14 mouse cellular contexts compared by ENCODE assay signal in genomic region chr16:47266744-47267686, GRCm38 (mm10).
DNase-seq lines count a peak whose midpoint lies in the region; ATAC-seq and TF ChIP-seq lines count a peak whose summit lies in the region.
"Had no signal": no experiment of that assay in that cellular context is flagged by ENCODE, and none has a peak within 500 bp of the region (broad histone marks: within the 10 kb centered on the region; RNA-seq: fewer than 3 reads in every experiment).

No protein-coding gene starts in this region.

- WGBS in forebrain, embryonic 13.5 days: 23% methylated on average over 8 of the region's 8 CpGs
- WGBS in hindbrain, embryonic 15.5 days: 58% methylated on average over 8 of the region's 8 CpGs
- WGBS in olfactory bulb, adult 2 months: 36% methylated on average over 8 of the region's 8 CpGs

- peaks cover 14% of the 10 kb centered on the region for H3K4me1 ChIP-seq in forebrain, embryonic 13.5 days
- 0 out of 2 replicates have a peak, but pooled peaks cover 4% of the 10 kb centered on the region for H3K4me1 ChIP-seq in hindbrain, embryonic 15.5 days (replicated peaks)
- no peaks in the 10 kb centered on the region for H3K4me1 ChIP-seq in olfactory bulb, adult 2 months (ENCODE audit: control insufficient read depth, insufficient read depth, low read length)
- H3K4me1 ChIP-seq: embryonic facial prominence, embryonic 15.5 days; megakaryocyte, embryonic 14.5 days; stomach, embryonic 15.5 days had no signal

- no peak overlapping the region for H3K9ac ChIP-seq in forebrain, embryonic 13.5 days
- H3K9ac ChIP-seq in hindbrain, embryonic 15.5 days: no peak overlapping the region
- H3K9ac ChIP-seq: embryonic facial prominence, embryonic 15.5 days; stomach, embryonic 15.5 days had no signal

- no peak overlapping the region for H3K27ac ChIP-seq in left cerebral cortex, adult 2 months
- 0 out of 2 replicates have a peak overlapping the region, but pooled peaks have one; percentile 12 for H3K27ac ChIP-seq in forebrain, embryonic 13.5 days
- H3K27ac ChIP-seq in hindbrain, embryonic 15.5 days (replicated peaks): no peak overlapping the region
- 0 out of 2 replicates have a peak overlapping the region, but pooled peaks have one; percentile 10 for H3K27ac ChIP-seq in olfactory bulb, adult 2 months (ENCODE audit: insufficient read depth, low read depth, low read length)
- H3K27ac ChIP-seq: embryonic facial prominence, embryonic 15.5 days; stomach, embryonic 15.5 days had no signal

- no peaks in the 10 kb centered on the region for H3K9me3 ChIP-seq in forebrain, embryonic 13.5 days (replicated peaks)
- H3K9me3 ChIP-seq in hindbrain, embryonic 15.5 days: no peaks in the 10 kb centered on the region
- H3K9me3 ChIP-seq: embryonic facial prominence, embryonic 15.5 days; megakaryocyte, embryonic 14.5 days; stomach, embryonic 15.5 days had no signal

- no peak overlapping the region for H3K4me3 ChIP-seq in left cerebral cortex, adult 2 months
- no peak overlapping the region for H3K4me3 ChIP-seq in forebrain, embryonic 13.5 days
- no peak overlapping the region for H3K4me3 ChIP-seq in hindbrain, embryonic 15.5 days
- no peak overlapping the region for H3K4me3 ChIP-seq in olfactory bulb, adult 2 months (ENCODE audit: insufficient read depth, low read depth, low read length)
- H3K4me3 ChIP-seq: embryonic facial prominence, embryonic 15.5 days; megakaryocyte, embryonic 14.5 days; stomach, embryonic 15.5 days had no signal

- no peaks in the 10 kb centered on the region for H3K27me3 ChIP-seq in forebrain, embryonic 13.5 days
- H3K27me3 ChIP-seq in hindbrain, embryonic 15.5 days: no peaks in the 10 kb centered on the region
- H3K27me3 ChIP-seq: CH12.LX; embryonic facial prominence, embryonic 15.5 days; megakaryocyte, embryonic 14.5 days; stomach, embryonic 15.5 days had no signal

- peak; percentile 92 for ATAC-seq in forebrain, embryonic 13.5 days
- 0 out of 2 replicates have a peak, but pooled peaks have one; percentile 74 for ATAC-seq in hindbrain, embryonic 15.5 days (ENCODE audit: low FRiP score, low read depth)

- H3K36me3 ChIP-seq in forebrain, embryonic 13.5 days (ENCODE audit: poor library complexity, severe bottlenecking): no peaks in the 10 kb centered on the region
- H3K36me3 ChIP-seq in hindbrain, embryonic 15.5 days: no peaks in the 10 kb centered on the region
- H3K36me3 ChIP-seq: embryonic facial prominence, embryonic 15.5 days; stomach, embryonic 15.5 days had no signal

- intact Hi-C loops in left cerebral cortex, postnatal 14 days (cut with DNase I): no loop called here
- intact Hi-C loops in left cerebral cortex, adult 2 months (cut with DNase I): no loop called here

- TF ChIP-seq POLR2A in olfactory bulb, adult 2 months (IDR thresholded peaks at IDR 0.05; ENCODE audit: insufficient read depth, low read depth, low read length): no peak

- TF ChIP-seq CTCF in left cerebral cortex, adult 2 months (IDR thresholded peaks at IDR 0.05): no peak
- no peak for TF ChIP-seq CTCF in olfactory bulb, adult 2 months (IDR thresholded peaks at IDR 0.05; ENCODE audit: insufficient read depth, low read depth, low read length)

- peak overlapping the region; percentile 16; the same call in 1 of the 2 replicates for H3K4me2 ChIP-seq in forebrain, embryonic 13.5 days
- H3K4me2 ChIP-seq in hindbrain, embryonic 15.5 days: no peak overlapping the region
- H3K4me2 ChIP-seq: embryonic facial prominence, embryonic 15.5 days; stomach, embryonic 15.5 days had no signal

- DNase-seq in left cerebral cortex, postnatal 14 days (ENCODE audit: low spot score in 2 of 2): peak; percentile 7 to 12
- DNase-seq in left cerebral cortex, adult 2 months (ENCODE audit: extremely low spot score in 1 of 2, low spot score in 2 of 2): no peak
- no peak for DNase-seq in natural killer cell, adult 2 months (ENCODE audit: low spot score in 2 of 2)
- DNase-seq in gastrocnemius, adult 18-20 months (ENCODE audit: low spot score): no peak
- DNase-seq: heart, adult 18-20 months; kidney, adult 9 months; liver had no signal

Comparison
In these comparisons a context has a peak if more than half of its experiments do, and no peak if none do; other contexts are left out.
1. DNase-seq: peak in left cerebral cortex, postnatal 14 days (2 of 2); none in left cerebral cortex, adult 2 months (0 of 2), natural killer cell, adult 2 months (0 of 2) and gastrocnemius, adult 18-20 months (single experiment).
2. H3K27ac ChIP-seq: peak in forebrain, embryonic 13.5 days (single experiment) and olfactory bulb, adult 2 months (single experiment); none in left cerebral cortex, adult 2 months (single experiment) and hindbrain, embryonic 15.5 days (single experiment).